Mouse (Mus musculus) hindbrain, embryonic 16.5 days (tissue): ENCODE measurements at regions not wholly inside any gene's neighbourhood (a gene's known extent, or its start where the extent isn't known, plus 50 kb on each side); places are given as distances from the start of the nearest gene placed in this dataset.

ENCODE experiments used
- ATAC-seq: fragments of 200-750 bp; cut with Nextera tagmentation; 2 replicates; pipeline ENCODE4 v1.8.0; 2017; ENCODE audit warnings: moderate TSS enrichment, moderate library complexity
- H3K27ac ChIP-seq: fragments of 300-500 bp; sonication (generic); 2 replicates; pipeline ENCODE4 v1.5.1; 2014; ENCODE audit warnings: low read depth, mild to moderate bottlenecking, control low read depth, low read length, moderate library complexity
- H3K27me3 ChIP-seq: fragments of 300-500 bp; sonication (generic); replicated peaks from 2 replicates; pipeline ENCODE4 v1.6.1; 2014; ENCODE audit warnings: low read length; ENCODE audit not compliant: control insufficient read depth, insufficient read depth
- H3K36me3 ChIP-seq: fragments of 300-500 bp; sonication (generic); 2 replicates; pipeline ENCODE4 v1.6.1; 2014; ENCODE audit warnings: mild to moderate bottlenecking, low read length, moderate library complexity, mixed read lengths; ENCODE audit not compliant: control insufficient read depth, insufficient read depth
- H3K4me1 ChIP-seq: fragments of 300-500 bp; sonication (generic); 2 replicates; pipeline ENCODE4 v1.6.1; 2014; ENCODE audit warnings: low read depth, low read length; ENCODE audit not compliant: control insufficient read depth, insufficient read depth
- H3K4me2 ChIP-seq: fragments of 300-500 bp; sonication (generic); 2 replicates; pipeline ENCODE4 v1.6.1; 2014; ENCODE audit warnings: mild to moderate bottlenecking, low read length, control low read depth, moderate library complexity
- H3K4me3 ChIP-seq: fragments of 300-500 bp; sonication (generic); 2 replicates; pipeline ENCODE4 v1.5.1; 2014; ENCODE audit warnings: mild to moderate bottlenecking, low read length, control low read depth, moderate library complexity
- H3K9ac ChIP-seq: fragments of 300-500 bp; sonication (generic); 2 replicates; pipeline ENCODE4 v1.6.1; 2014; ENCODE audit warnings: low read depth, mild to moderate bottlenecking, control low read depth, low read length, moderate library complexity
- H3K9me3 ChIP-seq: fragments of 300-500 bp; sonication (generic); 2 replicates; pipeline ENCODE4 v1.6.1; 2014; ENCODE audit warnings: mild to moderate bottlenecking, low read length, moderate library complexity; ENCODE audit not compliant: control insufficient read depth
- whole genome bisulfite sequencing: fragments of 180-500 bp; shearing (Covaris S2); extraction: QIAGEN DNeasy Blood & Tissue Kit; methylation state at CpG from one replicate; pipeline ENCODE4 v1.1.7; 2014; 5-methylcytosine and 5-hydroxymethylcytosine counted together

DNA sequence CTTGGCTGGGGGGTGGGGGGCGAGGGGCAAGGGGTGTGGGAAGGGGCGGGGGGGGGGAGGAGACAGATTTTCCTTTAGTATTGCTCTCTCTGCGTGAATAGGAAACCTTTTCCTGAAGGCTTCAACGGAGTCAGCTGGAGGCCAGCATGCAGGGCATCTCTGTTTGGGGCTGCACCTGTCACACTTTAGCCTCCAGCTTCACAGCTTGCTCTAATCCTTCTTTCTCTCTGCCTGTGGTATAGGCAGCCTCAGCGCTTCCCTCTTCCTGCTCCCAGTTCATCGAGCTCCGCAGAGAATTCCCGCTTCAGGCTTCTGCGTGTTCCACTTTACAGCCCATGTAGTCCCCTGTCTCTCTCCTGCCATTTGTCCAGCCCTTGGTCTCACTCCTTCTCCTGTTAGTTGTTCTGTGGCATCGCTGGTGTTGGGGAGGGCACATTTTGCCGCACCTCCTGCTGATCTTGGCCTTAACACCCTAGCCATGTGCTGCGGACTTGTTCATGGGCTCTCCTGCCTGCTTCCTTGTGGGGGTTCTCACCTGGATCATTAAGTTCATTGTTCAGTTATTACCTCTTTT is 51.7 kb upstream of the Jph4 start:
- peak; percentile 58; the same call in 1 of the 2 replicates for ATAC-seq

DNA sequence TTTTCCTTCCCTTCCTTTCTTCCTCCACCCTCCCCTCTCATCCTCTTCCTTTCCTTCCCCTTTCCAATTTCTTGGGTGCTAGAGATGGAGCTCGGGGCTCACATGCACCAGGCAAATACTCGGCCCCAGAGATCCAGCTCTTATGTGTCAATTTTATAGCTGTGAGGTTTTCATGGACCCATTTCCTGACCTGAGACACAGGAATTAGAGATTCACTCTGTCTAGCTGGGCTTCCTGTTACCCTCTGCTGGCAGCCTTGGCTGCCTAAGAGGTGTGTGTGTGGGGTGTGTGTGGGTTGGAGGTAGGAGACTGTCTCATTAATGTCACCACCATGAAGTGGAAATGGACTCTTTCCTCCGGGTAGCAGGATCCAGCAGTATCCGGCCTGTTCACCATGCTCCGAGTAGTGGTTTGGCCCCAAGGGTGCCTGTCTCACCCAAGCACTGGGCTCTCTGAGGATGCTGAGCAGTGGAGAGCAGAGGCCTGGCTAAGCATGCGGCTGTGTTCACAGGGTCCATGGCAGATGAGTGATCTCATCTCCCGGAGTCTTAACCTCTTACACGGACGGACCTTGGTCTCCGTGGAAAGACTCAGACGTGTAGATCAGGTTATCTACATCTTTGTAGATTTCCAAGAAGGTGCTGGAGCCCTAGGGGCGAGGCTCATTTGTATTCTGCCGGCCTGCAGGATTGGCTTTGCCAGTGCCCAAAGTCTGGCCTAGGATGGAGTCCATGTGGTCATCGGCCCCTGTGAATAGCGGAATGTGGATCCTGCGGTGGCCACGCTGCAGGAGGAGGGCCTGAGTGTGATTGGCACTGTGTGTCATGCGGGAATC is 52.5 kb upstream of the Jph4 start:
- Histone ChIP-seq H3K4me3 (no peak overlapping the region), H3K36me3 (no peaks in the 10 kb centered on the region), H3K27me3 (no peaks in the 10 kb centered on the region), H3K4me1 (peaks cover 5% of the 10 kb centered on the region; the same call in 1 of the 2 replicates), H3K4me2 (no peak overlapping the region), H3K9me3 (no peaks in the 10 kb centered on the region), H3K27ac (no peak overlapping the region), H3K9ac (no peak overlapping the region)
- no peak for ATAC-seq
- 91% methylated on average over 18 of the region's 18 CpGs for WGBS

More for the DNA sequence above, 51.7 kb upstream of the Jph4 start:
- Histone ChIP-seq H3K4me2 (no peak overlapping the region), H3K9ac (no peak overlapping the region), H3K36me3 (no peaks in the 10 kb centered on the region), H3K4me3 (no peak overlapping the region), H3K27me3 (no peaks in the 10 kb centered on the region), H3K4me1 (peaks cover 5% of the 10 kb centered on the region; the same call in 1 of the 2 replicates), H3K9me3 (no peaks in the 10 kb centered on the region), H3K27ac (no peak overlapping the region)
- WGBS: 23% methylated on average over 11 of the region's 12 CpGs

DNA sequence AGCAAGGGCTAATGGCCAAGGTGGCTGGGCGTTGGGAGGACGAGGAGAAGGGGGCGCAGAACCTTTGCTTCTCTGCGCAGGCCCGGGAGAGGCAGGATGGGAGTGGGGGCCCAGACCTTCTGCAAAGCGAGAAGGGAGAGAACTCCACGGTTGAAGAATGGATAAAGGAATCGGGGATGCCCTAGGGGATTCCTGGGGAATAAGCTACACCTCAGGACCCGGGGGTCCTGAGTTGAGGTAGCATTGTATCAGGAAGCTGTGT is 52.0 kb upstream of the Dhrs2 start:
- Histone ChIP-seq H3K36me3 (no peaks in the 10 kb centered on the region), H3K4me2 (no peak overlapping the region), H3K4me3 (no peak overlapping the region), H3K9ac (no peak overlapping the region), H3K9me3 (no peaks in the 10 kb centered on the region), H3K27ac (no peak overlapping the region), H3K27me3 (no peaks in the 10 kb centered on the region), H3K4me1 (peaks cover 5% of the 10 kb centered on the region; the same call in 1 of the 2 replicates)
- ATAC-seq: no peak
- 93% methylated on average over 9 of the region's 9 CpGs for WGBS

DNA sequence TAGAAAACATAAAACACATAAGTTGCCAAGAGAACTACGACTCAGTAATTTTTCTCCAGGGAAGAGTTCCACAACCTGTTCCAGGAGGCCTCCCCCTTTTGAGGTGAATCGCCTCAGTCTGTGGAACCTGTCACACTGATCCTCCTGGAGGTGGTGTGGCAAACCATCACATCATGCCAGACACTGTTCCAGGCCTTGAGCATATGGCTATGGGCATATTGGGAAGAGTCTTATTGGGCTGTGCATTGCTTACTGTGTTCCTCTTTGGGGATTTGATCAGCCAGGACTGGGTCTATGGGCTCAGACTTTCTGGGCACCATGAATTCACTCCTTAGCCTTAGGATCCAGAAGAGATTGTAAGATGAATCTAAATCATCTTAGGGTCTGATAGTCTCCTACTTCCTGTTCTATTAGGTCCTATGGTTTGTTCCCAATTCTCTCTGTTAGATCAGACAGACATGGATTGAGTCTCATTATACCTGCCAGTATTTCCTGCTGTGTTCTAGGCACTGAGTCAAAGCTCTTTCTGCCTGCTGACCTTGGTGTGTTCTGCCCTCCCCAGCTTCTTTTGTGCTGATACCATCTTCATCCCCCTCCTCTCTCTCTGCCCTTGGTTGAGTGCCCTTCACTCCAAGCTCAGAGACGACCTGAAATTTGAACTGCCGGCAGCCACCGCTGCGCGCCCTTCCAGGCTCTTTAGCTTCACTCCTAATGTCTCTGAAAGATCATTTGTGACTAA is 50.3 kb upstream of the Dhrs2 start:
- Histone ChIP-seq H3K4me1 (peaks cover 5% of the 10 kb centered on the region; the same call in 1 of the 2 replicates), H3K27ac (no peak overlapping the region), H3K9me3 (no peaks in the 10 kb centered on the region), H3K4me2 (no peak overlapping the region), H3K36me3 (no peaks in the 10 kb centered on the region), H3K4me3 (no peak overlapping the region), H3K9ac (no peak overlapping the region), H3K27me3 (no peaks in the 10 kb centered on the region)
- WGBS: 77% methylated on average over 7 of the region's 7 CpGs
- ATAC-seq: no peak
